Mouse (Mus musculus) embryonic facial prominence, embryonic 14.5 days (tissue): Measurements from ENCODE around the gene Llgl2. TPM values are rescaled to one million over a fixed set of nuclear protein-coding genes. Genes with fewer than 3 reads are reported as not detected.
A peak's percentile ranks its signal among the peaks of the same experiment; 100 is the strongest.

ENCODE experiments used
- ATAC-seq: fragments of 200-750 bp; cut with Nextera tagmentation; 2 replicates; pipeline ENCODE4 v1.8.0; 2017; ENCODE audit warnings: low read depth, moderate number of reproducible peaks, moderate TSS enrichment
- DNase-seq: peaks from one replicate; pipeline ENCODE4 v3.0.0-alpha.2; 2015; ENCODE audit warnings: low spot score
- H3K27ac ChIP-seq: fragments of 300-500 bp; sonication (generic); replicated peaks from 2 replicates; pipeline ENCODE4 v1.5.1; 2014; ENCODE audit warnings: low read depth, mild to moderate bottlenecking, low read length, moderate library complexity
- H3K27me3 ChIP-seq: fragments of 300-500 bp; sonication (generic); replicated peaks from 2 replicates; pipeline ENCODE4 v1.6.1; 2014; ENCODE audit warnings: low read length; ENCODE audit not compliant: control insufficient read depth, insufficient read depth
- H3K36me3 ChIP-seq: fragments of 300-500 bp; sonication (generic); 2 replicates; pipeline ENCODE4 v1.6.1; 2014; ENCODE audit warnings: low read length, mixed read lengths; ENCODE audit not compliant: control insufficient read depth, insufficient read depth
- H3K4me1 ChIP-seq: fragments of 300-500 bp; sonication (generic); 2 replicates; pipeline ENCODE4 v1.6.1; 2014; ENCODE audit warnings: antibody characterized with exemption, low read length; ENCODE audit not compliant: control insufficient read depth, insufficient read depth
- H3K4me2 ChIP-seq: fragments of 300-500 bp; sonication (generic); 2 replicates; pipeline ENCODE4 v1.6.1; 2014; ENCODE audit warnings: low read depth, mild to moderate bottlenecking, low read length, moderate library complexity, mixed read lengths
- H3K4me3 ChIP-seq: fragments of 300-500 bp; sonication (generic); 2 replicates; pipeline ENCODE4 v1.5.1; 2014; ENCODE audit warnings: low read depth, mild to moderate bottlenecking, low read length
- H3K9ac ChIP-seq: fragments of 300-500 bp; sonication (generic); 2 replicates; pipeline ENCODE4 v1.6.1; 2014; ENCODE audit warnings: low read depth, mild to moderate bottlenecking, low read length, moderate library complexity, mixed read lengths
- H3K9me3 ChIP-seq: fragments of 300-500 bp; sonication (generic); 2 replicates; pipeline ENCODE4 v1.6.1; 2016; ENCODE audit warnings: low read length; ENCODE audit not compliant: control insufficient read depth
- WGBS: fragments of 180-500 bp; shearing (Covaris S2); extraction: QIAGEN DNeasy Blood & Tissue Kit; methylation state at CpG from one replicate; pipeline ENCODE4 v1.1.7; 2014; 5-methylcytosine and 5-hydroxymethylcytosine counted together
- polyA plus RNA-seq: library from polyadenylated mRNA; unstranded; fragments of >200 nt; fragmentation: Nextera tagmentation; extraction: Ambion mirVana; gene quantifications from 2 replicates; pipeline ENCODE4 v1.2.1, GENCODE M21; 2014

Llgl2 gene
- polyA plus RNA-seq, 1 experiment from 2014 or later = 11.9 TPM

- Histone ChIP-seq H3K4me3 (no peak overlapping the region), H3K9ac (no peak overlapping the region), H3K4me1 (no peaks in the 10 kb centered on the region), H3K27me3 (no peaks in the 10 kb centered on the region; the same call in 1 of the 2 replicates), H3K36me3 (no peaks in the 10 kb centered on the region), H3K27ac (no peak overlapping the region), H3K4me2 (no peak overlapping the region), H3K9me3 (no peaks in the 10 kb centered on the region)
- ATAC-seq (no peak), DNase-seq (no peak)
- WGBS = 94% methylated on average over 10 of the region's 11 CpGs
These were observed 62.6 kb downstream of the Llgl2 start for GRCm38 (mm10) chr11:115886446-115886845.

GRCm38 (mm10) chr11:115888020-115888419 is 64.2 kb downstream of the Llgl2 start:
- no peak for DNase-seq
- ATAC-seq = no peak
- no peaks in the 10 kb centered on the region for H3K9me3 ChIP-seq
- no peak overlapping the region for H3K27ac ChIP-seq
- 63% methylated on average over 3 of the region's 5 CpGs for WGBS
- H3K36me3 ChIP-seq = peaks cover 8% of the 10 kb centered on the region
- no peaks in the 10 kb centered on the region for H3K4me1 ChIP-seq
- H3K4me3 ChIP-seq = no peak overlapping the region
- H3K27me3 ChIP-seq = no peaks in the 10 kb centered on the region
- no peak overlapping the region for H3K4me2 ChIP-seq
- H3K9ac ChIP-seq = no peak overlapping the region

- 72% methylated on average over 6 of the region's 6 CpGs for WGBS
- no peak for ATAC-seq
These were observed 65.3 kb downstream of the Llgl2 start for GRCm38 (mm10) chr11:115889159-115889558.

GRCm38 (mm10) chr11:115892213-115892612 is 68.4 kb downstream of the Llgl2 start:
- Histone ChIP-seq H3K4me3 (no peak overlapping the region), H3K4me1 (no peaks in the 10 kb centered on the region), H3K27me3 (no peaks in the 10 kb centered on the region), H3K36me3 (peaks cover 45% of the 10 kb centered on the region), H3K27ac (no peak overlapping the region), H3K4me2 (no peak overlapping the region), H3K9me3 (no peaks in the 10 kb centered on the region), H3K9ac (no peak overlapping the region)
- WGBS = 60% methylated on average over 6 of the region's 6 CpGs
- ATAC-seq (no peak), DNase-seq (no peak)

More at GRCm38 (mm10) chr11:115889159-115889558, 65.3 kb downstream of the Llgl2 start:
- Histone ChIP-seq H3K4me3 (no peak overlapping the region), H3K4me2 (no peak overlapping the region), H3K9ac (no peak overlapping the region), H3K4me1 (no peaks in the 10 kb centered on the region), H3K9me3 (no peaks in the 10 kb centered on the region), H3K27ac (no peak overlapping the region), H3K36me3 (peaks cover 19% of the 10 kb centered on the region), H3K27me3 (no peaks in the 10 kb centered on the region)
- DNase-seq = no peak

- no peaks in the 10 kb centered on the region for H3K27me3 ChIP-seq
- H3K9ac ChIP-seq = no peak overlapping the region
- no peaks in the 10 kb centered on the region for H3K4me1 ChIP-seq
- no peak for DNase-seq
- H3K27ac ChIP-seq = no peak overlapping the region
- WGBS = 88% methylated on average over 8 of the region's 9 CpGs
- H3K36me3 ChIP-seq = peaks cover 45% of the 10 kb centered on the region
- ATAC-seq = no peak
- H3K4me2 ChIP-seq = no peak overlapping the region
- no peaks in the 10 kb centered on the region for H3K9me3 ChIP-seq
- no peak overlapping the region for H3K4me3 ChIP-seq
These were observed 69.2 kb downstream of the Llgl2 start for GRCm38 (mm10) chr11:115893071-115893470.

GRCm38 (mm10) chr11:115894755-115895520 is 71.1 kb downstream of the Llgl2 start:
- H3K4me2 ChIP-seq = no peak overlapping the region
- H3K27me3 ChIP-seq = no peaks in the 10 kb centered on the region
- H3K36me3 ChIP-seq = peaks cover 45% of the 10 kb centered on the region
- H3K4me1 ChIP-seq = peaks cover 4% of the 10 kb centered on the region
- H3K9ac ChIP-seq = no peak overlapping the region
- ATAC-seq = no peak
- no peak overlapping the region for H3K27ac ChIP-seq
- H3K9me3 ChIP-seq = no peaks in the 10 kb centered on the region
- H3K4me3 ChIP-seq = no peak overlapping the region
- 71% methylated on average over 12 of the region's 14 CpGs for WGBS
- DNase-seq = peak; percentile 23

- H3K27me3 ChIP-seq = no peaks in the 10 kb centered on the region
- H3K4me2 ChIP-seq = no peak overlapping the region
- 83% methylated on average over 7 of the region's 7 CpGs for WGBS
- DNase-seq = no peak
- peaks cover 33% of the 10 kb centered on the region for H3K36me3 ChIP-seq
- H3K4me1 ChIP-seq = peaks cover 27% of the 10 kb centered on the region
- no peak overlapping the region for H3K27ac ChIP-seq
- H3K9ac ChIP-seq = no peak overlapping the region
- no peak overlapping the region for H3K4me3 ChIP-seq
- H3K9me3 ChIP-seq = no peaks in the 10 kb centered on the region
- no peak for ATAC-seq
These were observed 74.6 kb downstream of the Llgl2 start for GRCm38 (mm10) chr11:115898446-115898845.

- Histone ChIP-seq H3K36me3 (peaks cover 29% of the 10 kb centered on the region), H3K9me3 (no peaks in the 10 kb centered on the region), H3K4me2 (no peak overlapping the region), H3K4me3 (no peak overlapping the region), H3K27me3 (no peaks in the 10 kb centered on the region), H3K4me1 (peaks cover 31% of the 10 kb centered on the region), H3K27ac (no peak overlapping the region), H3K9ac (no peak overlapping the region)
- 10% methylated on average over 3 of the region's 4 CpGs for WGBS
- ATAC-seq (no peak), DNase-seq (peak; percentile 31)
These were observed 75.0 kb downstream of the Llgl2 start for GRCm38 (mm10) chr11:115898886-115899285.
